Mouse (Mus musculus) bone marrow macrophage, adult 2 months (primary cell): ENCODE results near the gene Galns.

Experiments
- CTCF ChIP-seq: IDR thresholded peaks from 2 replicates; pipeline ENCODE4 v1.5.1; 2012; ENCODE audit warnings: low read depth, mild to moderate bottlenecking, low read length, moderate library complexity
- POLR2A ChIP-seq: IDR thresholded peaks from 2 replicates; pipeline ENCODE4 v1.6.1; 2012; ENCODE audit warnings: mild to moderate bottlenecking, low read depth, low read length, borderline replicate concordance

- TF ChIP-seq POLR2A (no peak), CTCF (no peak)
Measured at GRCm38 (mm10) chr8:122579196-122579595, 32.1 kb downstream of the Galns start.
